Mouse (Mus musculus): ENCODE results near the gene Kcnab1.

GRCm38 (mm10) chr3:65205539-65206020 lies 96.4 kb downstream of the Kcnab1 start:
- TF ChIP-seq POLR2A (IDR thresholded peaks at IDR 0.05; ENCODE audit: insufficient read depth, low read length), result no peak
- no peak for TF ChIP-seq CTCF (IDR thresholded peaks at IDR 0.05; ENCODE audit: low read depth, low read length)
- no peak for TF ChIP-seq EP300 (IDR thresholded peaks at IDR 0.05; ENCODE audit: insufficient read depth, low read depth, low read length)
